Mouse (Mus musculus): ENCODE measurements around the gene Siglece. TPM values are rescaled to one million over a fixed set of nuclear protein-coding genes. Genes with fewer than 3 reads are reported as not detected.
"Not testable (repeated sequence)": the region's sequence is repeated elsewhere in the genome, so short reads cannot be mapped to it uniquely, and the experiment has no call there.

Siglece gene
- polyA plus RNA-seq, 1 experiment = 1.6 TPM

GRCm38 (mm10) chr7:43671064-43671808, 11.3 kb upstream of the Siglece start:
- TF ChIP-seq POLR2A (IDR thresholded peaks at IDR 0.05; ENCODE audit: extremely low read depth, insufficient read depth, low read length) (no peak), CTCF (IDR thresholded peaks at IDR 0.05; ENCODE audit: extremely low read depth, insufficient read depth, low read length) (no peak)
- Histone ChIP-seq H3K4me3 (ENCODE audit: insufficient read depth, low read length) (peak overlapping the region; percentile 44; the same call in 1 of the 2 replicates), H3K27ac (ENCODE audit: insufficient read depth, low read length) (no peak overlapping the region), H3K4me1 (ENCODE audit: control insufficient read depth, insufficient read depth, low read length) (0 out of 2 replicates have a peak, but pooled peaks cover 2% of the 10 kb centered on the region)

- no peak overlapping the region for H3K27ac ChIP-seq (ENCODE audit: insufficient read depth, low read length)
- no peak overlapping the region for H3K4me3 ChIP-seq (ENCODE audit: insufficient read depth, low read length)
- H3K4me1 ChIP-seq (ENCODE audit: control insufficient read depth, insufficient read depth, low read length) = 0 out of 2 replicates have a peak, but pooled peaks cover 2% of the 10 kb centered on the region
- no peak for TF ChIP-seq POLR2A (IDR thresholded peaks at IDR 0.05; ENCODE audit: extremely low read depth, insufficient read depth, low read length)
- no peak for TF ChIP-seq CTCF (IDR thresholded peaks at IDR 0.05; ENCODE audit: extremely low read depth, insufficient read depth, low read length)
These were observed 8.6 kb upstream of the Siglece start for GRCm38 (mm10) chr7:43668582-43668981.

GRCm38 (mm10) chr7:43667221-43667620, 7.3 kb upstream of the Siglece start:
- H3K4me3 ChIP-seq (ENCODE audit: insufficient read depth, low read length); H3K4me1 ChIP-seq (ENCODE audit: control insufficient read depth, insufficient read depth, low read length); H3K27ac ChIP-seq (ENCODE audit: insufficient read depth, low read length): not testable (repeated sequence)

GRCm38 (mm10) chr7:43662804-43663203, 2.8 kb upstream of the Siglece start:
- H3K4me1 ChIP-seq (ENCODE audit: control insufficient read depth, insufficient read depth, low read length) = no peaks in the 10 kb centered on the region
- no peak overlapping the region for H3K27ac ChIP-seq (ENCODE audit: insufficient read depth, low read length)
- no peak overlapping the region for H3K4me3 ChIP-seq (ENCODE audit: insufficient read depth, low read length)
- TF ChIP-seq POLR2A (IDR thresholded peaks at IDR 0.05; ENCODE audit: extremely low read depth, insufficient read depth, low read length) (no peak), CTCF (IDR thresholded peaks at IDR 0.05; ENCODE audit: extremely low read depth, insufficient read depth, low read length) (no peak)

GRCm38 (mm10) chr7:43656232-43656631, 3.7 kb downstream of the Siglece start:
- no peaks in the 10 kb centered on the region for H3K4me1 ChIP-seq (ENCODE audit: control insufficient read depth, insufficient read depth, low read length)
- TF ChIP-seq POLR2A (IDR thresholded peaks at IDR 0.05; ENCODE audit: extremely low read depth, insufficient read depth, low read length) (no peak), CTCF (IDR thresholded peaks at IDR 0.05; ENCODE audit: extremely low read depth, insufficient read depth, low read length) (no peak)
- H3K27ac ChIP-seq (ENCODE audit: insufficient read depth, low read length) = no peak overlapping the region
- H3K4me3 ChIP-seq (ENCODE audit: insufficient read depth, low read length) = no peak overlapping the region

GRCm38 (mm10) chr7:43654519-43654918, 5.4 kb downstream of the Siglece start:
- no peak overlapping the region for H3K27ac ChIP-seq (ENCODE audit: insufficient read depth, low read length)
- TF ChIP-seq POLR2A (IDR thresholded peaks at IDR 0.05; ENCODE audit: extremely low read depth, insufficient read depth, low read length) = no peak
- TF ChIP-seq CTCF (IDR thresholded peaks at IDR 0.05; ENCODE audit: extremely low read depth, insufficient read depth, low read length) = no peak
- H3K4me1 ChIP-seq (ENCODE audit: control insufficient read depth, insufficient read depth, low read length) = no peaks in the 10 kb centered on the region
- H3K4me3 ChIP-seq (ENCODE audit: insufficient read depth, low read length) = no peak overlapping the region

GRCm38 (mm10) chr7:43652683-43653082, 7.3 kb downstream of the Siglece start:
- TF ChIP-seq POLR2A (IDR thresholded peaks at IDR 0.05; ENCODE audit: extremely low read depth, insufficient read depth, low read length) (no peak), CTCF (IDR thresholded peaks at IDR 0.05; ENCODE audit: extremely low read depth, insufficient read depth, low read length) (no peak)
- Histone ChIP-seq H3K27ac (ENCODE audit: insufficient read depth, low read length) (no peak overlapping the region), H3K4me1 (ENCODE audit: control insufficient read depth, insufficient read depth, low read length) (no peaks in the 10 kb centered on the region), H3K4me3 (ENCODE audit: insufficient read depth, low read length) (no peak overlapping the region)

GRCm38 (mm10) chr7:43643046-43643652, 16.8 kb downstream of the Siglece start:
- no peak for TF ChIP-seq CTCF (IDR thresholded peaks at IDR 0.05; ENCODE audit: extremely low read depth, insufficient read depth, low read length)
- TF ChIP-seq POLR2A (IDR thresholded peaks at IDR 0.05; ENCODE audit: extremely low read depth, insufficient read depth, low read length) = no peak
- H3K4me1 ChIP-seq (ENCODE audit: control insufficient read depth, insufficient read depth, low read length) = no peaks in the 10 kb centered on the region
- no peak overlapping the region for H3K27ac ChIP-seq (ENCODE audit: insufficient read depth, low read length)
- H3K4me3 ChIP-seq (ENCODE audit: insufficient read depth, low read length) = no peak overlapping the region

GRCm38 (mm10) chr7:43642587-43642986, 17.4 kb downstream of the Siglece start:
- H3K4me1 ChIP-seq (ENCODE audit: control insufficient read depth, insufficient read depth, low read length) = no peaks in the 10 kb centered on the region
- H3K4me3 ChIP-seq (ENCODE audit: insufficient read depth, low read length) = no peak overlapping the region
- TF ChIP-seq CTCF (IDR thresholded peaks at IDR 0.05; ENCODE audit: extremely low read depth, insufficient read depth, low read length) (no peak), POLR2A (IDR thresholded peaks at IDR 0.05; ENCODE audit: extremely low read depth, insufficient read depth, low read length) (no peak)
- no peak overlapping the region for H3K27ac ChIP-seq (ENCODE audit: insufficient read depth, low read length)

GRCm38 (mm10) chr7:43637118-43637517, 22.8 kb downstream of the Siglece start:
- Histone ChIP-seq H3K4me3 (ENCODE audit: insufficient read depth, low read length) (no peak overlapping the region), H3K4me1 (ENCODE audit: control insufficient read depth, insufficient read depth, low read length) (no peaks in the 10 kb centered on the region), H3K27ac (ENCODE audit: insufficient read depth, low read length) (no peak overlapping the region)
- TF ChIP-seq CTCF (IDR thresholded peaks at IDR 0.05; ENCODE audit: extremely low read depth, insufficient read depth, low read length) (no peak), POLR2A (IDR thresholded peaks at IDR 0.05; ENCODE audit: extremely low read depth, insufficient read depth, low read length) (no peak)

Data from cortical plate, adult 2 months (tissue).